Mouse (Mus musculus) olfactory bulb, adult 2 months (tissue): Measurements from ENCODE around the gene Coq10b.

ENCODE experiments used
- CTCF ChIP-seq: fragments of 200-500 bp; IDR thresholded peaks from 2 replicates; pipeline ENCODE4 v1.5.1; 2012; ENCODE audit warnings: low read depth, mild to moderate bottlenecking, low read length, moderate library complexity; ENCODE audit not compliant: insufficient read depth
- POLR2A ChIP-seq: fragments of 200-500 bp; IDR thresholded peaks from 2 replicates; pipeline ENCODE4 v1.6.1; 2012; ENCODE audit warnings: mild to moderate bottlenecking, low read depth, low read length, moderate library complexity; ENCODE audit not compliant: insufficient read depth

DNA sequence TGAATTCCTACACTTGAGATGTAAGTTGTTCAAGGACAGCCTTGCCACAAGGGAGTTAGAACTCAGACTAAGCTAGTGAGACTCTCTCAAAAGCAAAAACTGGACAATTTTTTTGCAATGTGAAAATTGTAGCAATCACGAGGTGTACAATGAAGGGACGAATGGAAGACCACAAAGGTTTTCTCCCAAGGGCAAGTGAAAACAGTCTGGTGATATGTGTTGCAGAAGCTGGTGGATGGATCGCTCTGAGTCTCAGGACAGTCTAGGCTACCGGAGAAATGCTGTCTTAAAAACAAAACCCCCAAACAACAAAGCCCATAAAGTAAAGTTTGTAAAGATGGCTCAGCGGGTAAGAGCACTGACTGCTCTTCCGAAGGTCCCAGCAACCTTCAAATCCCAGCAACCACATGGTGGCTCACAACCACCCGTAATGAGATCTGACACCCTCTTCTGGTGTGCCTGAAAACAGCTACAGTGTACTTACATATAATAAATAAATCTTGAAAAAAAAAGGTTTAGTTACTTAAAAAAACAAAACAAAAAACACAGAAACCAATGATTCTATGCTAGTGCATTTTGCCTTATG is 33.3 kb downstream of the Coq10b start:
- TF ChIP-seq POLR2A (no peak), CTCF (no peak)
